Mouse (Mus musculus): ENCODE measurements around the gene Akain1. TPM values are rescaled to one million over a fixed set of nuclear protein-coding genes. Genes with fewer than 3 reads are reported as not detected.

The Akain1 gene
- total RNA-seq, 1 experiment = not detected

- H3K27ac ChIP-seq (ENCODE audit: insufficient read depth, low read depth, low read length, poor library complexity, severe bottlenecking) = no peak overlapping the region
- H3K36me3 ChIP-seq (ENCODE audit: control insufficient read depth, insufficient read depth, low read length, poor library complexity, severe bottlenecking) = no peaks in the 10 kb centered on the region
- H3K9me3 ChIP-seq (ENCODE audit: control insufficient read depth, insufficient read depth, low read depth, low read length) = no peaks in the 10 kb centered on the region
- H3K4me3 ChIP-seq (ENCODE audit: insufficient read depth in 1 of 2, low read depth in 1 of 2, low read length in 2 of 2, poor library complexity in 1 of 2, severe bottlenecking in 1 of 2) = no peak overlapping the region
- no peak for TF ChIP-seq HCFC1 (IDR thresholded peaks at IDR 0.05; ENCODE audit: borderline replicate concordance, insufficient read depth, low read length)
- no peak for TF ChIP-seq MAFK (IDR thresholded peaks at IDR 0.05; ENCODE audit: insufficient read depth, low read depth, low read length)
- no peak for TF ChIP-seq ZNF384 (IDR thresholded peaks at IDR 0.05; ENCODE audit: low read depth, low read length)
- no peak for TF ChIP-seq CHD2 (IDR thresholded peaks at IDR 0.05; ENCODE audit: low read depth, low read length)
- TF ChIP-seq ZC3H11A (IDR thresholded peaks at IDR 0.05; ENCODE audit: borderline replicate concordance, low read depth, low read length) = no peak
- in situ Hi-C loops (cut with MboI; ENCODE audit: low sequenced_read_pairs in 2 of 2, unreplicated experiment in 2 of 2) = no loop called here
- no peaks in the 10 kb centered on the region; a peak in 1 of 4 replicates for H3K4me1 ChIP-seq (ENCODE audit: control insufficient read depth in 2 of 2, insufficient read depth in 2 of 2, low read length in 2 of 2, poor library complexity in 1 of 2)
- no peak overlapping the region for H3K9ac ChIP-seq (ENCODE audit: insufficient read depth, low read depth, low read length, poor library complexity, severe bottlenecking)
- no peak for DNase-seq (ENCODE audit: low read depth, low spot score)
Observed at GRCm38 (mm10) chr17:69472401-69472800, 33.3 kb downstream of the Akain1 start.

- no peak for TF ChIP-seq CHD2 (IDR thresholded peaks at IDR 0.05; ENCODE audit: low read depth, low read length)
- TF ChIP-seq ZNF384 (IDR thresholded peaks at IDR 0.05; ENCODE audit: low read depth, low read length) = no peak
- TF ChIP-seq MAFK (IDR thresholded peaks at IDR 0.05; ENCODE audit: insufficient read depth, low read depth, low read length) = no peak
- TF ChIP-seq HCFC1 (IDR thresholded peaks at IDR 0.05; ENCODE audit: borderline replicate concordance, insufficient read depth, low read length) = no peak
- no peak for TF ChIP-seq ZC3H11A (IDR thresholded peaks at IDR 0.05; ENCODE audit: borderline replicate concordance, low read depth, low read length)
- Histone ChIP-seq H3K27ac (ENCODE audit: insufficient read depth, low read depth, low read length, poor library complexity, severe bottlenecking) (no peak overlapping the region), H3K4me3 (ENCODE audit: insufficient read depth in 1 of 2, low read depth in 1 of 2, low read length in 2 of 2, poor library complexity in 1 of 2, severe bottlenecking in 1 of 2) (no peak overlapping the region), H3K4me1 (ENCODE audit: control insufficient read depth in 2 of 2, insufficient read depth in 2 of 2, low read length in 2 of 2, poor library complexity in 1 of 2) (no peaks in the 10 kb centered on the region; a peak in 1 of 4 replicates), H3K9ac (ENCODE audit: insufficient read depth, low read depth, low read length, poor library complexity, severe bottlenecking) (no peak overlapping the region), H3K9me3 (ENCODE audit: control insufficient read depth, insufficient read depth, low read depth, low read length) (no peaks in the 10 kb centered on the region), H3K36me3 (ENCODE audit: control insufficient read depth, insufficient read depth, low read length, poor library complexity, severe bottlenecking) (no peaks in the 10 kb centered on the region)
- no peak for DNase-seq (ENCODE audit: low read depth, low spot score)
- in situ Hi-C loops (cut with MboI; ENCODE audit: low sequenced_read_pairs in 2 of 2, unreplicated experiment in 2 of 2) = no loop called here
Observed at GRCm38 (mm10) chr17:69474084-69474483, 35.0 kb downstream of the Akain1 start.

- no peaks in the 10 kb centered on the region for H3K9me3 ChIP-seq (ENCODE audit: control insufficient read depth, insufficient read depth, low read depth, low read length)
- peak overlapping the region; percentile 61 to 69 for H3K4me3 ChIP-seq (ENCODE audit: insufficient read depth in 1 of 2, low read depth in 1 of 2, low read length in 2 of 2, poor library complexity in 1 of 2, severe bottlenecking in 1 of 2)
- DNase-seq (ENCODE audit: low read depth, low spot score) = peak; percentile 25
- H3K27ac ChIP-seq (ENCODE audit: insufficient read depth, low read depth, low read length, poor library complexity, severe bottlenecking) = no peak overlapping the region
- no peaks in the 10 kb centered on the region for H3K36me3 ChIP-seq (ENCODE audit: control insufficient read depth, insufficient read depth, low read length, poor library complexity, severe bottlenecking)
- H3K4me1 ChIP-seq (ENCODE audit: control insufficient read depth in 2 of 2, insufficient read depth in 2 of 2, low read length in 2 of 2, poor library complexity in 1 of 2) = no peaks in the 10 kb centered on the region; a peak in 1 of 4 replicates
- TF ChIP-seq MAFK (IDR thresholded peaks at IDR 0.05; ENCODE audit: insufficient read depth, low read depth, low read length) = no peak
- TF ChIP-seq ZNF384 (IDR thresholded peaks at IDR 0.05; ENCODE audit: low read depth, low read length) = no peak
- no peak for TF ChIP-seq ZC3H11A (IDR thresholded peaks at IDR 0.05; ENCODE audit: borderline replicate concordance, low read depth, low read length)
- H3K9ac ChIP-seq (ENCODE audit: insufficient read depth, low read depth, low read length, poor library complexity, severe bottlenecking) = peak overlapping the region; percentile 62
- in situ Hi-C loops (cut with MboI; ENCODE audit: low sequenced_read_pairs in 2 of 2, unreplicated experiment in 2 of 2) = no loop called here
Observed at GRCm38 (mm10) chr17:69475423-69475822, 36.3 kb downstream of the Akain1 start.

GRCm38 (mm10) chr17:69477526-69477925 lies 38.4 kb downstream of the Akain1 start:
- no peak for DNase-seq (ENCODE audit: low read depth, low spot score)
- Histone ChIP-seq H3K27ac (ENCODE audit: insufficient read depth, low read depth, low read length, poor library complexity, severe bottlenecking) (no peak overlapping the region), H3K36me3 (ENCODE audit: control insufficient read depth, insufficient read depth, low read length, poor library complexity, severe bottlenecking) (no peaks in the 10 kb centered on the region), H3K4me1 (ENCODE audit: control insufficient read depth in 2 of 2, insufficient read depth in 2 of 2, low read length in 2 of 2, poor library complexity in 1 of 2) (peaks cover 0 to 4% of the 10 kb centered on the region in 2 experiments; a peak in 1 of 4 replicates), H3K4me3 (ENCODE audit: insufficient read depth in 1 of 2, low read depth in 1 of 2, low read length in 2 of 2, poor library complexity in 1 of 2, severe bottlenecking in 1 of 2) (no peak overlapping the region), H3K9ac (ENCODE audit: insufficient read depth, low read depth, low read length, poor library complexity, severe bottlenecking) (no peak overlapping the region), H3K9me3 (ENCODE audit: control insufficient read depth, insufficient read depth, low read depth, low read length) (no peaks in the 10 kb centered on the region)
- in situ Hi-C loops (cut with MboI; ENCODE audit: low sequenced_read_pairs in 2 of 2, unreplicated experiment in 2 of 2) = no loop called here
- TF ChIP-seq ZNF384 (IDR thresholded peaks at IDR 0.05; ENCODE audit: low read depth, low read length) (no peak), MAFK (IDR thresholded peaks at IDR 0.05; ENCODE audit: insufficient read depth, low read depth, low read length) (no peak), HCFC1 (IDR thresholded peaks at IDR 0.05; ENCODE audit: borderline replicate concordance, insufficient read depth, low read length) (no peak), ZC3H11A (IDR thresholded peaks at IDR 0.05; ENCODE audit: borderline replicate concordance, low read depth, low read length) (no peak), CHD2 (IDR thresholded peaks at IDR 0.05; ENCODE audit: low read depth, low read length) (no peak)

DNA sequence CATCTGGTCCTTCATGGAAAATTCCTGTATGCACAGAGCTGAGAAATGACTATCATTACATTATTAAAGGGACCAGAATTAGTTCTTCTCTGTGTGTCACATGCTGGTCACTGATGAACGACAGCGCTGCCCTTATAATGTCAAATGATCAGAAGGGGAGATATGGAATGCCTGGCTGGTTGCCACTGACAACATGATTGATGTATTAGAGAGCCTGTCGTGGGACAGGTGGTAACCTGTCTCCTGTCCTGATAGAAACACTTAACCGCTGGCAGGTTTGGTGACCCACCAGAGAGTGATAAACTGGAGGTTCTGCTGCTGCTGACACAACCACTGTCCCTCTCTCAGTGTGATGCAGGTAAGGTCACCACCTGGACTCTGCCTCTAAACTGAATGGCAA lies 40.1 kb downstream of the Akain1 start:
- no peak for TF ChIP-seq CHD2 (IDR thresholded peaks at IDR 0.05; ENCODE audit: low read depth, low read length)
- no peak for TF ChIP-seq ZNF384 (IDR thresholded peaks at IDR 0.05; ENCODE audit: low read depth, low read length)
- TF ChIP-seq HCFC1 (IDR thresholded peaks at IDR 0.05; ENCODE audit: borderline replicate concordance, insufficient read depth, low read length) = no peak
- no peak for TF ChIP-seq ZC3H11A (IDR thresholded peaks at IDR 0.05; ENCODE audit: borderline replicate concordance, low read depth, low read length)
- TF ChIP-seq MAFK (IDR thresholded peaks at IDR 0.05; ENCODE audit: insufficient read depth, low read depth, low read length) = no peak
- in situ Hi-C loops (cut with MboI; ENCODE audit: low sequenced_read_pairs in 2 of 2, unreplicated experiment in 2 of 2) = no loop called here
- DNase-seq (ENCODE audit: low read depth, low spot score) = no peak
- Histone ChIP-seq H3K4me1 (ENCODE audit: control insufficient read depth in 2 of 2, insufficient read depth in 2 of 2, low read length in 2 of 2, poor library complexity in 1 of 2) (peaks cover 0 to 4% of the 10 kb centered on the region in 2 experiments; a peak in 1 of 4 replicates), H3K36me3 (ENCODE audit: control insufficient read depth, insufficient read depth, low read length, poor library complexity, severe bottlenecking) (no peaks in the 10 kb centered on the region), H3K27ac (ENCODE audit: insufficient read depth, low read depth, low read length, poor library complexity, severe bottlenecking) (no peak overlapping the region), H3K9ac (ENCODE audit: insufficient read depth, low read depth, low read length, poor library complexity, severe bottlenecking) (no peak overlapping the region), H3K4me3 (ENCODE audit: insufficient read depth in 1 of 2, low read depth in 1 of 2, low read length in 2 of 2, poor library complexity in 1 of 2, severe bottlenecking in 1 of 2) (no peak overlapping the region), H3K9me3 (ENCODE audit: control insufficient read depth, insufficient read depth, low read depth, low read length) (no peaks in the 10 kb centered on the region)
